Mouse (Mus musculus) right cerebral cortex, postnatal 4 days (tissue): ENCODE measurements around the gene Miox.

Source experiments
- DNase-seq: peaks from one replicate; pipeline ENCODE4 v3.0.0-alpha.2; 2022

Miox gene

GRCm38 (mm10) chr15:89372536-89372935, 38.3 kb downstream of the Miox start:
- no peak for DNase-seq

DNA sequence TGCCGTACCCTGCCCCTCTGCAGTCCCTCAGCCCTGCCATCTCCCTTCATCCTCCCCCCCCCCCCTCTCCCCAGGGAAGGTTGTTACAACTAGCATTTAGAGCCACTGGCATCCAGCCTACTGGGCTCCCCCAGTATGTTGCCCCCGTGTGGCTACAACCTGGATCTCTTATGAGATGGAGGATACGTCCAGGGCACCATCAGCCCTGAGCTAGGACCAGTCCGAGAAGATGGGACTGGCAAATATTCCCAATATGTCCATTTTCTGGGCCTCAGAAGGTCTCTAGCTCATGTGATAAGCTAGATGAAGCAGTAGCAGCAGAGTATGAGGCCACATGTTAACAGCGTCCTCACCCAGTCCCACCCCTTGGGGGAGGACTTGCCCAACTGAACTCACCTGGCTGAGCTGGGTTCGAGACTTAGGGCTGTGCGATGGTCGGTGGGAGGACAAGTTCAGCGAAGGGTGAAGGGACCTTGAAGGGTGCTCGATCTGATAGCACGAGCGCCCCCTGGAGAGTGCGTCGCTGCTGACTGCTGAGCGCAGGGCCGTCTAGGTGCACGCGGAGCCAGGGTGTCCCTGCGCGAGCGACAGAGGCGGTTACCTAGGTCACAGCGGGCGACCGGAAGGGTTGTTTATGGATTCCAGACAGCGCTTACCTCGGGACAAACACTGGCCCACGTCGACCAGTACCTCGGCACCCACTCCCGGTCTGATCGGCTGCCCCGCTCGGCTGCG, 39.0 kb downstream of the Miox start:
- peak; percentile 90 for DNase-seq

GRCm38 (mm10) chr15:89373762-89374248, 39.6 kb downstream of the Miox start, which contains the start of gene Sco2:
TSS of gene Sco2 (minus strand) at chr15:89373846.
- DNase-seq, result peak; percentile 99

DNA sequence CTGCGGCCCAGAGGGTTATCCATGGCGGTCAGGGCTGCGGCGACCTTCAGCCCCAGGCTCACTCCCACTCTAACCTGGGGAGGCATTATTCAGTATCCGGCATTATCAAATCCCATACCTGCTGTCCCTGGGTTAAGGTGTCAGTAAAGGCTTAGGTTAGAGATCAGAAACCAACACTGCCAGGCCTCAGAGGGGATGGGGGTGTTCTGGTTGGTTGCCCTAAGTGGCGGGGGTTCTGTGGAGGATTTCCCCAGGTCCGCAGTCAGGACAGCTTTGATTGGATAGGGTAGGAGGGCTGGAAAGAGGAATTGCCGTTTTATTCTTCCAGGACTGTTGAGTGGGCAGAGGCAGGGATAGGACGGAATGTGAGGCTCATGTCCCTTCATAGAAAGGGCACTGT, 40.1 kb downstream of the Miox start:
- no peak for DNase-seq

DNA sequence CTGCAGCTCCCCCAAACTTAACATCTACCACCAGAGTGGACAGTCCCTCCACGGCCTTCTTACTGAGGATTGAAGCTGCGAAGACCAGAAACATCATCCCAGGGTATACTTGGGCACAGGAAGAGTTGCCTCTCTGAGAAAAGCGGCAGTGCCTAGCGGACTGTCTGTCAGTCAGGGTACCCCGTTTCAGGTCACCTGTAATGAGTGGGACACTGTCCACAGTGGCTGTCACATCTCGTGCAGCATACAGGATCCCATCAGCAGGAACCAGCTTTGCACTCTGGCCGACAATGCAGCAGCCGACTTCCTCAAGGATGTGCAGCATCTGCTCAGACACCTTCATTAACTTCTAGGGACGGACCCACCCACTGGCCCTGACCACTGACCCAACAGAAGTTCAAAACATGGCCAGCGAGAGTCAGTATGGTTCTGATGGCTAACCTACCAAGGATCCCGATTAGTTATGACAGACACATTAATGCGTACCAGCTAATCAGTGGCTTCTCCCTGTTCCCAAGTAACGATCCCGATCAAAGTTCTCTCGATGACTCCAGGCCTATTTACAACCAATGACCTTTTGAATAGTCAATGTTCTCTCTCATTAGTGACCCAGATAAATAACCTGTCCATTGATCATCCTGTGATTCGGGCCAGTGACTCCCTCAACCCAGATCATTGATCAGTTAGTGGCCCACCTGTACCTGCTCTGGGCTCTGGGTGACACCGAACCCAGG, 40.8 kb downstream of the Miox start:
- DNase-seq, result no peak

DNA sequence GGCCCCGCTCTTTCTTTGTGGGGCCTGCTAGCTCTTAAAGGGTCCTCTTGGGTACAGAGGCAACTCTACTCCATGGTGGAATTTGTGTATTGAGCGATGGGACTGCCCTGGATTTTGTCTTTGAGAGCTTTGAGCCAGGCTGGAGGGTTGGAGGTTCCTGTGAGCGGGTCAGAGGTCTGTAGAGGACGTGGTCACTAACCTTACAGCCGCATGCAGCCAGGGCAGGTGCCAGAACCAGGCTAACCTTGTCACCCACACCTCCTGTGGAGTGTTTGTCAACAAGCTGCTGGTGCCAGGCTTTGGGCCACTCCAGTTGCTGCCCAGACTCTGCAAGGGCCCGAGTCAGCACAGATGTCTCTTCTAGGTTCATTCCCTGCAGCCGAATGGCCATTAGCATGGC, 41.8 kb downstream of the Miox start:
- DNase-seq, result no peak

DNA sequence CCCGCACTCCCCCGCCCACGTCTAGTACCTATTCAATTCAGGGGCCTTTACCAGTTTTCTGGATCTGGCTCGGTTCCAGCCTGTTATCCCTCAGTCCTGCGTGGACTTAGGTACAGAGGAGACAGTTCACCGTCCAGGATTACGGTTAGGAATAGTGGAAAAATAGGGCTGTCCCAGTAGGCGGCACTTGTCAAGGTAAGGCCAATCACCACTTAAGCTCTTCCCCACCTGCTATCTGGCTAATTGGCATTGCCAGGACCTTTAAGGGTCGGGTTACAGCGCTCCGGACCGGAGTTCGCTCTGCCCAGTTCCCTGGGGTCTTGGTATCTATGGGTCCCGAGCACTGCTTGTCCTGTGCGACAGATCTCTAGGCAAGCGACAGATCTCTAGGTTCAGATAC, 42.8 kb downstream of the Miox start, which contains the start of gene Tymp:
Tymp (minus strand) TSS at position 83 of the 400 bp plus-strand sequence.
- DNase-seq, result no peak

DNA sequence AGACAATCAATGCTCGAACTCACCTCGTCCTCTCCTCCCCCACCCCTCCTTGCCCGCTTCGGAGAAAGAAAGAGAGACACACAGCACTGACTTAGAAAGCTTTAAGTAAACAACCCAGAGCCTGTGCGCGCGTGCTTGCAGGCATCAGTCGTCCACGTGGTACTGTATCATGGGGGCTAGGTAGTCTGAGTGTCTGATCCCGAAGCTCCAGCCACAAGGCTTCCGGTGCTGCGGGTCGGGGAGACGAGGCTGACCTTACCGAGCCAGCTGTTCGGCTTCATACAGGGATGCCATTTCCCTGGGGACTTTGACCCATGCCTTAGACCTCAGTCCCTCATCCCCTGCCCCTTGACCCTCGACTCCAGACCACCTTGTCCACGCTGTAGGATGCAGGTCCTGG, 43.2 kb downstream of the Miox start:
- DNase-seq, result no peak

- no peak for DNase-seq
These were observed 44.0 kb downstream of the Miox start for GRCm38 (mm10) chr15:89377938-89378828.

DNA sequence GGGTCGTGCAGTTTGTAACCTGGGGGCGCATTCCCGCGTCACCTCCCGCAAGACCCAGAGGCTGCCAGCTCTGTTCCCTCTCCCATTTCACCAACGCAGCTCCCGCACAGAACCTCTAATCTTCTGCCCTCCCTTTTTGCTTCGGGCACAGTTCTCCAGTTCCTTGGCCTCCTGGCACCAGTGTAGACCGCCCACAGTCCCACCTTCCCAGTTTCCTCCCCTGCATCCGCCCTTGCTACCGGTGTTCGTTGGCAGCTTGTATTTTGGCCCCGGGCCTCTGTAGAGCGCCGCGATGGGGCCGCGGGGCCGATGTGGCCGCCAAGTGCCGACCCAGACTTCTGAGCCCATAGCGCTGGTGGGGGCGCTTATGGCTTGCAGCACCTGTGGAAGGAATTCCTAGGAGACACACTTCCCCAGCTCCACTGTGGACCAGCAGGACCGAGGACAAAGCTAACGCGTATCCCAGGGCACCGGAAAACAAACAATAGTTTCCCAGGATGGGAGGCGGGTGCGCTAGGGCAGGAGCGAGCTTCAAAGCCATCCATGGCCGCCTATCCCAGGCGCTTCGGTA, 44.7 kb downstream of the Miox start, which contains the start of gene Odf3b:
Odf3b (minus strand) TSS at position 452 of the 571 bp plus-strand sequence.
- no peak for DNase-seq

- DNase-seq, result no peak
These were observed 45.2 kb downstream of the Miox start for GRCm38 (mm10) chr15:89379429-89379828.

DNA sequence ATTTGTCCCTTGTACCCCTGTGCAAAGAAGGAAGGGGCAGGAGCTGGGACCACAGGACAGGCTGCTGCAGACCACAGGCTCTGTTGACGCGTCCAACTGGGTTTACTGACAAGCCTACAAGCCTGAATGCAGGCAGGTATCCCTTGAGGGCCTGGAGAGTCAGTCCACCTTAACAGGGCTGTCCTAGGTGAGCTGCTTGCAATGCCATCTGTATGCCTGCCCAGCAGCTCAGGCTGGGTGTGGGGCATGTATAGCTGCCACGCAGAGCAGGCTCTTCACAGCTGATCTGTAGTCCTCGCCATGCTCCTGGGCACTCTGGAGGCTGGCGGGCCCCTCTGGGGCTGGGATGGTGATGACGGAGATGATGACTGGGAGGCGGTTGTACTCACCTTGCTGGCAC, 50.4 kb downstream of the Miox start, which contains the start of gene Klhdc7b:
Klhdc7b (plus strand) TSS at position 301 of the 400 bp plus-strand sequence.
- no peak for DNase-seq
